Mouse (Mus musculus) natural killer cell, adult 2 months (primary cell): ENCODE data around the gene Syt12.

Source experiments
- DNase-seq, 2 experiments: peaks; one replicate each; pipeline ENCODE4 v3.0.0; 2022; ENCODE audit warnings: low spot score in 2 of 2

Syt12 gene

DNA sequence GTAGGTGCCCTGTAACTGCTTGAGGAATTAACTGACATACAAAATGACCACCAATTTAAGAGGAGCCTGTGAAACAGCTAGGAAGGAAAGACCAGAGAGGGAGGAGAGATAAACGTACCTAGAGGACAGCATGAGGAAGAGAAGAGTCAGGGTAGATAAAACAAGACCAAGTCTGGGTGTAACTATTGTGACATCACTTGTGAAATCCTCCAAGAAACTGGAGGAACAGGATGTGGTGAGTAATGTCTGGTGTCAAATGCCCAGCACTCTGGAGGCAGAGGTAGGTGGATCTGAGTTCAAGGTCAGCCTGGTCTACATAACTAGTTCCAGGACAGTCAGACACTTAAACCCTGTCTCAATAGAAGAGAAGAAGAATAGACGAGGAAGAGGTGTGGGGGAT lies 68.2 kb downstream of the Syt12 start:
- peak in 1 of 2 experiments; percentile 23 for DNase-seq

DNA sequence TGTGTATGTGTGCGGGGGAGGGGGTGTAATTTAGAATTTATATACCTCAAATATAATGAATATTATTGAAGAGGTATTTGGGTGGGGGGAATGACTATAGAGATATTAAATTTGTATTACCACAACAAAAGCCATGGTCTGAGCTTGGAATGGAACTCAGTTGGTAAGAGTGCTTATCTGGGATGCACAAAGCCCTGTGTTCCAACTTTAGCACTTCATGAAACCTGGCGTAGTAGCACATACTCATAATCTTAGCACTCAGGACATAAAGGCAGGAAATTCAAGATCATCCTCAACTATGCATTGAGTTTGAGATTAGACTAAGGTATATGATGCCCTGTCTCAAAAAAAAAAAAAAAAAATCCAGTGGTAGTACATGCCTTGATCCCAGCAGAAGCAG lies 72.4 kb downstream of the Syt12 start:
- no peak for DNase-seq

DNA sequence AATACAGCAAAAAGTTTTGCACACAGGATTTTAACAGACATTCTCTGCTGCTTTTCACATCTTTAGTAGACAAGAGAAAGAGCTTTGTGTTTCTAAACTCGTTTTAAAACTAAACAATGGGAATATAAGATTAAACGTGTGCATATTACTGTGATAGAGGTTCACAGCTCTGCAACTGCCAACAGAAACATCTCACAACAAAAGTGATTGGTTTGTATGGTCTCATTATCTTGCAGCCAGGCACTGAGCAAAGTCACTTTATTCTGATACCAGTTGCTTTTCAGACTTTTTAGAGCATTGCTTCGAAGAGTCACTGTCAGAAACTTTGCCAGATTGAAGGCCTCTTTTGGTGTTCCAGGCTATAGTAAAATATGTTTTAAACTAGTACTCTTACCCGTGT lies 78.3 kb downstream of the Syt12 start:
- no peak for DNase-seq

DNA sequence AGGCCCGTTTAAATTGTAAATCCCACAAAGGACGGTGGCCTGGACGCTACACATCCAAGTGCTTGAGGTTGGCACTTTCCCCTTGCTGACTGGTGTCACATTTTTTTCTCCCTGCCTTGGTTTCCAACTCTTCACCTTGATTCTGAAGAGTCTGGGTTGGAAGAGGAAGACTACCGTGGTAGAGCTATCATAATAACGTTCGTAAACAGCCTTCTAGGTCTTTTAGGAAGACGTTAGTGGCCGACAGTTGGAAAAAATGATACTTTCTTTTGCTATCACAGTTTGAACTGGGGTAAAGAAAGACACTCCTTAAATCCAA lies 78.7 kb downstream of the Syt12 start:
- DNase-seq, result no peak

DNA sequence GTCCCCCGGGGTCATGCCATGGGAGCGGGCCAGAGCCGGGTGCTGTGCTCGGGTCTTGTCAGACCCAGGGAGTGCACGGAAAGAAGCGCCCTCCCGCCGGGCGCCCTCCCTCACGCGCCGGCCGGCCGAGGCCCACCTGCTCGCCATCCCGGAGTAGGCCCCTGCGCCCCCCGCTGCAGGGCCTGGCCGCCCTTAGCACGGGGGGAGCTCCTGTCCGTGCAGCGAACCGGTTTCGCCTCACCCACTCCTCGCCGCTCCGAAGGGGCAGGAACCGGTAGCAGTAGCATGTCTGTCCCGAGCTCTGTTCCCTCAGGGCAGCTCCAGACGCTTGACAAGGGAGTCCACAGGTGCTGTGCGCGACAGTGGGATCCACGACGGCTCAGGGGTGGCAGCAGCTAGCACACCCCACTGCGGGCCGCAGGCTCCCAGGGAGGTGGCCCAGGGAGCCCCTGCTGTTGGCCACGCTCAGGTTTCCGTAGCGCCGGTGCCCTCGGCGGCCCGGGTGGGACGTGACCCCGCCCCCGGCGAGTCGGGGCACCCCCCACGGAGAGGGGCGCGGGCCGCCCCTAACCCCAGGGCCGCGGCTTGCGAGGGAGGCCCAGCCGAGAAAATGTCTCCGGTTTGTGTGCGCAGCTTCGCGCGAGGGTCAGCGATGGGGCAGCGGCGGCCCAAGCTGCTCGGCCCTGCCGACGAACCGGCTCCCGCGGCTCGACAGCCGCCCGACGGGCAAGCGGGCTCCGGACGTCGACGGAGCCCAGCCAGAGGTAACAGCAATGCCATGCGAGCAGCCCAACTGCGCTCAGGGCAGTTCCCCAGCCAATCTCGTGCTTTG lies 79.2 kb downstream of the Syt12 start, which contains the start of gene Kdm2a:
Gene Kdm2a, minus strand, starts transcription at position 488 of the 832 bp plus-strand sequence.
- peak; percentile 43 to 50 for DNase-seq

DNA sequence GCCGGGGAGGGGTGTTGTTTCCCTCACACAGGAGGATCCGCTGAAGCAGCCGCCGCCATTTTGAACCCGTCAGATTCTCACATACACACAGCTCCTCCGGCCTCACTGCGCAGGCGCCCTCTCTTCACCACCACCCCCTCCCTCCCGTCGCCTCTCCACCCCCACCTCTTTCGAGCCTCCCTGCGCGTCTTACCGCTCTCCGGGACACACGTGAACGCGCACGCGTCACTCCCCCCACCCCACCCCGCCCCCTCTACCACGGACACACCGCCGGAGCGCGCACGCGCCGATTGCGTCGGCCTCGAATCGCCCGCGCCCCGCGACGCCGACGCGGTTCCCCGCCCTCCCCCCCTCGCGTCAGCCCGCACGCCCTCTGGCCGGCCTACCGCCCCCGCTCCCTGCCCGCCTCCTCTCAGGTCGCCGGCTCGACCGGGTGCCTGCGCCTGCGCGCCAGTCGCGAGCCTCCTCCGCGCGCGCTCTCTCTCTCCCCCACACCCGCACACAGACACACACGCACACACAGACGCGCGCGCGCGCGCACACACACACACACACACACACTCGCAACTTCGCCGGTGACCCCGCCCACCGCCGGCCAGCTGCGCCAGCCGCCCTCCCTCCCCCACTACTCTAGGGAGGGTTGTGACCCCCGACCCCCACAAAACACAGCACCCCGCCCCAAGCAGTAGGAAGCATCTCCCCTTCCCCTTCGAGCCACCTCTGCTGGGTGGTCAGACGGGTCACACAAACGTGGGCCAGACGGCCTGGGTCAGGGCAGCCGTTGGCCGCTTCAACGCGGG lies 80.0 kb downstream of the Syt12 start:
- peak; percentile 94 to 96 for DNase-seq

DNA sequence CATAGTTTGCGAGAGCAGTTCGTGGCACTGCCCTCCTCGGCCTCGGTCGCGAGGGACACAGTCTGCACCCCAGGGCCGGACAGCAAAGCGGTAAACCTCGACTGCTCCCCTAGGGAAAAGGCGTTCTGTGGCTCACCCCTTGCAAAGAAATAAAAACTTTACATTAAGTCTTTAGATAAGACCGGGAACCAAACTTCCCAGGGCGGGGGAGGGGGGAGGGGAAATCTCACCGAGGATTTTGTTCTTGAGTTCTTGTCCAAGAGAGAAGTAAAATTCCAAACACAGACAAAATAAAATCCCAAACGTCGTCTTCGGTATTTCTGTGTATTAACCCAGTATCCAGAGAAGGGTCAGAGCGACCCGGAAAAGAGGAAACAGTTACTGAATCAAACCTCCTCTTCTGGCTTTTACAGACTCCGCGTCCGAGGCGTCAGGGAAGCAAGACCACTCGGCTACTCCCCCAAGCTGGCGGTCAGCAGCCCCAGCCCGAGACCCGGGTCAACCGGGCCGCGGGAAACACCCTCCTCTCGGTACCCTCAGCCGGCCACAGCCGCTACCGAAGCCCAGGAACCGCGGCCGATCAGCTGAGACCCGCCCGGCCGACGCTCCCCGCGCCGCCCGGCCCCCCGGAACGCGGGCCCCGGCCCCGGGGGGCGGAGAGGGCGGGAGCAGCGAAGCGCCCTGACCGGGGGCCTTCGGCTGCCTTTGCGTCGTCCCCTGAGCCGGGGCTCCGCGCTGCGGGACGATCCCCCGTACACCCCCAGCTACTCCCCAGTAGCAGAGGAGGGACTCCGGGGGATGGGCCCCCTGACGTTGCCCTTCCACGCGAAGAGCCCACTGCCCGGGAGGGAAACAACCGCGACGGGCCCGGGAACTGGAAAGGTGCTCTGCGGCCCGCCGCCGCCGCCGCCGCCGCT lies 80.9 kb downstream of the Syt12 start:
- peak; percentile 21 to 25 for DNase-seq
